Mouse (Mus musculus): ENCODE data around the gene Gm20458. TPM values are rescaled to one million over a fixed set of nuclear protein-coding genes. Genes with fewer than 3 reads are reported as not detected.

The Gm20458 gene
- polyA plus RNA-seq, 1 experiment: 22.1 TPM

DNA sequence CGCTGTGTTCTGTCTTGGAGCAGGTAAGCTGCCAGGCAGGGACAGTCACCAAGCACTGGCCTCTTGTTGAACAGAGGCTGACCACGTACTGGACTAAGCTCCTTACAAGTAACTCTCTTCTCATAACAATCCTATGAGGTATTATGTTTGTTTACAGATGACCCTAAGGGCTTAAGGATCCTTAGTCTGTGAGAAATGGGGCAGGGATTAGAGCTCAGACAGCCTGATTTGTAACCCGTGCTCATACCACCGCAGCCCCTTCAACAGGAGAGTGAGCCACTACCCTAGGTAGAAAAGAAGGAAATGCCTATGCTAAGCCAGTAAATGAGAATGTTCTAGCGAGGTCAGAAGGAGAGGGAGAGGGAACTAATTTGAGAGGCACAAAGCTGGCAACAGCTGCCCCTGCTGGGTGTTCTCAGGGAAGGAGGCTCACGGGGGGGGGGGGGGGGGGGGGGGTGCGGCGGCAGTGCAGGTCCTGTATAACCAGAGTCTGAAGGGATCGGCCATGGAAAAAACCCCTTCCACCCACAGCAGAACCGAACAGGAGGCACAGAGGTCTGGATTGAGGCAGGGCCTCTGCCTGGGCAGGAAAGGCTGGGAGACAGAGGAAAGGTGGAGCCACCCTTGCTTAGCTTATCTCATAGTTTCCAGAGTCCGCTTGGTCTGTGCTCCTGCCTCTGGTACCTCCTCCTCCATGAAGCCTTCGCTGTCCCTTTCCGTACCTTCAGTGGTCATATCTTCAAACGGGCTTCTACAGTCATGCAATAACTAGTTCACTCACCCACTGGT, 51.5 kb downstream of the Gm20458 start:
- Histone ChIP-seq H3K4me3 (ENCODE audit: insufficient read depth, low read depth, low read length) (no peak overlapping the region), H3K27me3 (replicated peaks; ENCODE audit: control insufficient read depth, insufficient read depth, low read length) (no peaks in the 10 kb centered on the region), H3K4me1 (ENCODE audit: control insufficient read depth, insufficient read depth, low read length) (no peaks in the 10 kb centered on the region), H3K36me3 (ENCODE audit: control insufficient read depth, insufficient read depth, low read length) (no peaks in the 10 kb centered on the region), H3K27ac (ENCODE audit: insufficient read depth, low read depth, low read length) (peak overlapping the region; percentile 15; the same call in 1 of the 2 replicates)
- WGBS: 52% methylated on average over 13 of the region's 14 CpGs
- TF ChIP-seq CTCF (conservative IDR thresholded peaks at IDR 0.05; ENCODE audit: insufficient read depth, insufficient read length, low read depth, low read length): no peak
- no peak for TF ChIP-seq POLR2A (IDR thresholded peaks at IDR 0.05; ENCODE audit: low read depth, low read length)
- peak; percentile 28 for DNase-seq

GRCm38 (mm10) chr2:164513389-164513788, 52.6 kb downstream of the Gm20458 start:
- TF ChIP-seq CTCF (conservative IDR thresholded peaks at IDR 0.05; ENCODE audit: insufficient read depth, insufficient read length, low read depth, low read length) (no peak), POLR2A (IDR thresholded peaks at IDR 0.05; ENCODE audit: low read depth, low read length) (no peak)
- WGBS: 56% methylated on average over 8 of the region's 8 CpGs
- no peak overlapping the region for H3K27ac ChIP-seq (ENCODE audit: insufficient read depth, low read depth, low read length)

GRCm38 (mm10) chr2:164514916-164515315, 54.1 kb downstream of the Gm20458 start:
- H3K36me3 ChIP-seq (ENCODE audit: control insufficient read depth, insufficient read depth, low read length): no peaks in the 10 kb centered on the region
- 71% methylated on average over 3 of the region's 3 CpGs for WGBS
- H3K27ac ChIP-seq (ENCODE audit: insufficient read depth, low read depth, low read length): no peak overlapping the region
- DNase-seq: peak; percentile 51
- H3K27me3 ChIP-seq (replicated peaks; ENCODE audit: control insufficient read depth, insufficient read depth, low read length): no peaks in the 10 kb centered on the region
- no peaks in the 10 kb centered on the region for H3K4me1 ChIP-seq (ENCODE audit: control insufficient read depth, insufficient read depth, low read length)
- no peak overlapping the region for H3K4me3 ChIP-seq (ENCODE audit: insufficient read depth, low read depth, low read length)
- TF ChIP-seq POLR2A (IDR thresholded peaks at IDR 0.05; ENCODE audit: low read depth, low read length): no peak
- no peak for TF ChIP-seq CTCF (conservative IDR thresholded peaks at IDR 0.05; ENCODE audit: insufficient read depth, insufficient read length, low read depth, low read length)

More at GRCm38 (mm10) chr2:164513389-164513788, 52.6 kb downstream of the Gm20458 start:
- no peak overlapping the region for H3K4me3 ChIP-seq (ENCODE audit: insufficient read depth, low read depth, low read length)
- H3K27me3 ChIP-seq (replicated peaks; ENCODE audit: control insufficient read depth, insufficient read depth, low read length): no peaks in the 10 kb centered on the region
- no peaks in the 10 kb centered on the region for H3K36me3 ChIP-seq (ENCODE audit: control insufficient read depth, insufficient read depth, low read length)
- DNase-seq: peak; percentile 80
- no peaks in the 10 kb centered on the region for H3K4me1 ChIP-seq (ENCODE audit: control insufficient read depth, insufficient read depth, low read length)

DNA sequence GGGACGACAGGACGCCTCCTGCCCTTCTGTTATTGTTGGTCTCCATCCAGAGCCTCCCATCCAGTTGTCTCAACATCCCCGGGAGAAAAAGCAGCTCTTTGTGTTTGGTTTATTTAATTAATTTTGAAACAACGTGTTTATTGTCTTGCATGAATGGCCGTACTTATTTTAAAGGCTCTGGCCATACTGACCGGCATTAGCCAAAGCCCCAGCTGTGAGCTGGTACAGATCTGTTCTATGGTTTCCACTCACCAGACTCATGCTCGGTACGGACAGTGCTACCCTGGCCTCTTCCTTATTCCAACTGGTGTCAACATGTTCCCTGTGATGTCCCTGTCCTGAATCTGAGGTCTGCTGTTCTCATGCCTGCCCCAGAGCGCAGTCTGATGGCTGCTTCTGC, 55.1 kb downstream of the Gm20458 start:
- H3K27me3 ChIP-seq (replicated peaks; ENCODE audit: control insufficient read depth, insufficient read depth, low read length): no peaks in the 10 kb centered on the region
- no peak overlapping the region for H3K4me3 ChIP-seq (ENCODE audit: insufficient read depth, low read depth, low read length)
- no peak overlapping the region for H3K27ac ChIP-seq (ENCODE audit: insufficient read depth, low read depth, low read length)
- no peaks in the 10 kb centered on the region for H3K36me3 ChIP-seq (ENCODE audit: control insufficient read depth, insufficient read depth, low read length)
- no peaks in the 10 kb centered on the region for H3K4me1 ChIP-seq (ENCODE audit: control insufficient read depth, insufficient read depth, low read length)
- no peak for DNase-seq
- TF ChIP-seq POLR2A (IDR thresholded peaks at IDR 0.05; ENCODE audit: low read depth, low read length) (no peak), CTCF (conservative IDR thresholded peaks at IDR 0.05; ENCODE audit: insufficient read depth, insufficient read length, low read depth, low read length) (no peak)
- 82% methylated on average over 9 of the region's 9 CpGs for WGBS

GRCm38 (mm10) chr2:164516592-164516991, 55.8 kb downstream of the Gm20458 start:
- 72% methylated on average over 11 of the region's 11 CpGs for WGBS
- Histone ChIP-seq H3K27me3 (replicated peaks; ENCODE audit: control insufficient read depth, insufficient read depth, low read length) (no peaks in the 10 kb centered on the region), H3K27ac (ENCODE audit: insufficient read depth, low read depth, low read length) (no peak overlapping the region)

GRCm38 (mm10) chr2:164517485-164518221, 56.9 kb downstream of the Gm20458 start:
- no peaks in the 10 kb centered on the region for H3K4me1 ChIP-seq (ENCODE audit: control insufficient read depth, insufficient read depth, low read length)
- H3K27me3 ChIP-seq (replicated peaks; ENCODE audit: control insufficient read depth, insufficient read depth, low read length): no peaks in the 10 kb centered on the region
- WGBS: 36% methylated on average over 10 of the region's 10 CpGs
- H3K27ac ChIP-seq (ENCODE audit: insufficient read depth, low read depth, low read length): no peak overlapping the region
- H3K36me3 ChIP-seq (ENCODE audit: control insufficient read depth, insufficient read depth, low read length): no peaks in the 10 kb centered on the region
- peak; percentile 73 for DNase-seq
- no peak overlapping the region for H3K4me3 ChIP-seq (ENCODE audit: insufficient read depth, low read depth, low read length)
- peak; percentile 85 for TF ChIP-seq CTCF (conservative IDR thresholded peaks at IDR 0.05; ENCODE audit: insufficient read depth, insufficient read length, low read depth, low read length)
- no peak for TF ChIP-seq POLR2A (IDR thresholded peaks at IDR 0.05; ENCODE audit: low read depth, low read length)

More at GRCm38 (mm10) chr2:164516592-164516991, 55.8 kb downstream of the Gm20458 start:
- Histone ChIP-seq H3K4me3 (ENCODE audit: insufficient read depth, low read depth, low read length) (no peak overlapping the region), H3K36me3 (ENCODE audit: control insufficient read depth, insufficient read depth, low read length) (no peaks in the 10 kb centered on the region), H3K4me1 (ENCODE audit: control insufficient read depth, insufficient read depth, low read length) (no peaks in the 10 kb centered on the region)
- TF ChIP-seq POLR2A (IDR thresholded peaks at IDR 0.05; ENCODE audit: low read depth, low read length): no peak
- no peak for TF ChIP-seq CTCF (conservative IDR thresholded peaks at IDR 0.05; ENCODE audit: insufficient read depth, insufficient read length, low read depth, low read length)
- peak; percentile 25 for DNase-seq

All from kidney, adult 2 months (tissue).